Mouse (Mus musculus) adrenal gland, postnatal 36 days (tissue): Measurements from ENCODE around the gene Grap2. TPM values are rescaled to one million over a fixed set of nuclear protein-coding genes. Genes with fewer than 3 reads are reported as not detected.

Experiments used
- DNase-seq, 2 experiments: peaks; one replicate each; pipeline ENCODE4 v3.0.0; 2021; ENCODE audit warnings: mixed read lengths in 1 of 2
- microRNA-seq: library from miRNA; unstranded; fragments of <30 nt; microRNA quantifications from one replicate; pipeline ENCODE4 v1.2.0, GENCODE M21; 2021
- total RNA-seq, 2 experiments: library from RNA; stranded (reverse); gene quantifications; 2 replicates each; pipeline ENCODE4 v1.2.3; 2021

The Grap2 gene
- total RNA-seq, 2 experiments from 2014 or later, result 0.70 to 0.76 TPM

DNA sequence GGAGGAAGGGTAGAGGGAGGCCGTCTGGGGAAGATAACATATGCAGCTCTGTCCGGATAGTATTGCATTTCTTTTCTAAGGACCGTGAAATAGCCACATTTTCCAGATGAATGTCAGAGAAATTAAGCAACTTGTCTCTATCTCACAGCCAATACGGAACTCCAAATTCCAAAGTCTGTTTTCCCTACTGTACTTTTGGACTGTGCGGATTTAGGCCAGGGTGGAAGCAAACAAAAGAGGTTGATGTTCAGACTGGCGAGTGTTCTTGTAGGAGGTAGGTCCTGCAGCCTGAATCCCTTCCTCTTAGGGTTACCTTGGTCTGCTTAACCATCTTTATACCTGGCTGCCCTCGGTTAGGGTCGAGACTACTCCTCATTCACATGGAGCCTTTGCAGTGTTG lies 109.9 kb downstream of the Grap2 start:
- DNase-seq, result no peak

DNA sequence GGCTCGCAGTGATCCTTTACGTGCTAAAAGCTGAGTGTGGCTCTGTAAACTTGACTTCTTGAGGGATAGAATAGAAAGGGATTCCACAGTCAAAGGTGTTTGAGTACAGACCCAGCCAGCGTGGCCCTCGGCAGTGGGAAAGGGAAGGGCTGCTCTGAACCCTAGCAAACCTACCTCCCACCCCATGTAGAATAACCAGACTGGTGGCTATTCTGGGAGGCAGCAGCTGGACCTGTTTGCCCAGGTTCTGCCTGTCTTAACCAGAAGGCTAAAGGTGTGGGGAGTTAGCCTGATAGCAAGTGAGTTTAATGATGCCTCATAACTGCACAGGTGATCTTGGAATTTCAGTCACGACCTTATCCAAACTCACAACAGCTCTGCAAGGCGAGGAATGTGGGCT lies 110.8 kb downstream of the Grap2 start:
- no peak for DNase-seq

DNA sequence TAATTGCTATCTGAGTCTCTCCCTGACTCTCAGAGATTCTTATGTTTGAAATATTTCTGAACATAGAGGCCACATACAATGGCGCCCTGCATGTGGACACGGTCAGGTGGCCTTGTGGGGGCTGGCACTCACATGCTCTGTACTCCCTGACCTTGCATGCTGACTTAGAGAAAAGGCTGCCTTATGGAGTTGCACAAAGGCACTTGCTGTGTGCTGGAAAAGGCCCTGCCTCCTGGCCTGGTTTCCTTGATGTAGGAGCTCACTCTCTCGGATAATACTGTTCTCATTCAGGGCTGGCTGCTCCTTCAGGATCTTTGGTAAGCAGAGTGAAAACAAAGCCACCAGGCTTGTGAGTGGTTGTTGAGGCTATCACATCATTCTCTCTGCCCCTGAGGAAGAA lies 111.6 kb downstream of the Grap2 start:
- no peak for DNase-seq

DNA sequence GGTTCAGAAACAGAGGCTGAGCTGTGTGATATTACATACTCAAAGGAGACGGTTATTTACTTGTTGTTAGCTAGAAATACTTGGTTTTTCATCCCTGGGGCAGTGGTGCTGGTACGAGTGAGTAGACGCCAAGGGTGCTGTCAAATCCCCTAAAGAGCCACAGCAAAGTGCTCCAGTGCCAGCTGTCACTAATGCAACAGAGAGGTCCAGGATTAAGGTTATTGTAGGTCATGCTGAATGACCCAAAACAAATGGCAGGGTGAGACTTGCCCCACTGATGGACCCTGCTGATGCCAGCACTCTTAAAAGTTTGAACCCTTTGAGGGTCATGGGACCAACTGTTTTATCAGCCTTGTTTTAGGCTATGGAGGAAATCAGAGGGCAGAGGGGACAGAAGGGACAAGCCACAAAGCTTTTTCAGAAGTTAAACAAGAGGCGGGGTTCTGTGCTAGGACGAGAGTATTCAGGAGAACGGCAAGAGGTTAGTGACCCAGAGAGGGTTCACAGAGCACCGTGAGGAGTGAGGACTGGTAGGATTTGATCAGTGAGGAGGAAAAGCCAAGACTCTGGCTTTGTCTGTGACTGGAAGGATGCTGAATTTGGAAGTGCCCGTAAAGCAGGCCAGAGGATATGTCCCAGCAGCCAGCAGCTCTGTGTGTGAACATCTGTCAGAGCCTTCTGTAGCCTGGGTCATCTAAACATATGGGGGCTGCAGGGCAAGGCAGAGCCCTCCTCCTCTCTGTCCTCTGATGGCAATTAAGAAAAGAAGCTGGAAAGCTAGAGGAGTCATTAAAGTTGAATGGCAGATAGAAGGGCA lies 112.6 kb downstream of the Grap2 start:
- DNase-seq, result no peak

DNA sequence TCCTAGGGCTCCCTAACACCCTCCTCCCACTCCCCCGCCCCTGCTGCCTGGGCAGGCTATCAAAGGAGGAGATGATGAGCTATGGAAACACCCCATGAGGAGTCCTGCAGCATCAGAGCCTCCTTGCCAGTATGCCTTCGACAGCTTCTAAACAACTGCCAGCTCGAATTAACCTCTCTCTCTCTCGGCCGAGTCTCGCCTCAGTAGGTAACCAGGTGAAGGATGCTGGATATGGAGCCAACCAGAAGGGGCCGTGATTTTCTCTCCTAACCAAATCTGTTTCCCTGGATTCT lies 113.2 kb downstream of the Grap2 start:
- DNase-seq, result no peak

DNA sequence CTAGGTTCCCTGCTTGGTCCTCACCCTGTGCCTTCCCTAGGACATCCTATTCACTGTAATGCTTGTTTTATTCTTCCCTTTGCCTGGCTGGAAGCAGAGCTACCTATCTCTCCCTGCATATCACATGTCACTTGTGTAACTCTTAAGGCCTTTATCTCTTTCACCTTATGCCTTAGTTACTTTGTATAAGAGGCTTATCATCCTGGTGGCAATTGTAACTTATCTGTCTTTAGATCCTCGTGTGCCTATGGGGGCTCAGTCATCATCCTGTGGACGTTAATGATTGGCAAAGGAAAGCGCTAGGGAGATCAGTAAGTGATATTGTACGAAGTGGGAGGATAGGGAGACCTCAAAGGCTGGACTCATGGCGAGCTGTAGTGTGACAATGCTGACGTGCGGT lies 116.1 kb downstream of the Grap2 start:
- no peak for DNase-seq

DNA sequence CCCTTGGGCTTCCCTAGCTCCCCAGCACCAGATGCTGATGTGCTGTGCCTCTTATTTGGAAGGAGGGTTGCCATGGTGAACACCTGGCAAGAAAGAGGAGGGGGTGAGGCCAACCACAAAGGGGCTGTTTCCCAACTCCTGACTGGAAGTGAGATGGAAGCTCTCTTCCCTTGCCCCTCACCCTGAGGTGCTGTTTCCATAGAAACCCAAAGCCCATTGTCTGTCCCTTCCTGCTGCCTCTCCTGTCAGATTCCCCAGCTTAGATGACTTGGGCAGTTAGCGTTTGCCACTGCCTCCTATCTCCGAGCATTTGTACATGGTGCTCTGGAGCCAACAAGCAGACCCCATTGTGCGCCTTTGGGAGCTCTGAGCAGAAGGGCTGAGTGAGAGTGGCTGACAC lies 121.1 kb downstream of the Grap2 start:
- DNase-seq, result no peak

DNA sequence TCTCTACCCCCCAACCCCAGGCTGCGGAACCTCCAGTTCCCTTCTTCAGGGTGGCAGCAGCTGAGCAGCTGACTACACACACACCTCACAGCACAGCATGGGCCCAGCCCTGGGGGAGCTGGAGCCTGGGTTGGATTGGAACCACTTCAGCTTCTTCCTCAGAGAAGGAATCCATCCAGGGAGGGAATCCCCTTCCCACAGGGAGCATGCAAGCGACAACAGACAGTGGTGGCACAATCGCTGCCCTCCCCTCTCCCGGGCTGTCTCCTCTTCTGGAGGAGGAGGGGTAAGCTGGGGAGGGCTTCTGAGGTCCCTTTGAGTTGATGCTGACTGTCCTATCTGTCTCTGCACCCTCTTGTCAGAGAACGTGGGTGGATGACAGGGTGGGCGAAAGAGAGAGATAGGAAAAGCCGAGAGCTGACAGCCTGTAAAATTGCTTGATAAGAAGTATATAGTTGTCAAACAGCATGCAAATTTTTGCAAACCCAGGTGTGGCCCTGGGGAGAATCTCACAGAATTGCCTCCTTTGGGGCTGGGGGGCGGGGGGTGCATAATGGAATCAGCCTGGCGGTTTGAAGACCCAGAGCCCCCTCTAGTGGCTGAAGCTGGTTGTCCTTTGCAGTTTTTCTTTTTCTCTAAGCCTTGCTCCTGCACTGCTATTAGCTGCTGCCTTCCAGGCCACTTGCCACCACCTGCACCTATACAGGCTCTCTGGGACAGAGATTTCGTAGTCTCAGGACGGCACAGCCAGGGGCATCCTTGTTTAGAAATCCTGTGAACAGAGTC lies 121.9 kb downstream of the Grap2 start:
- peak; percentile 55 to 74 for DNase-seq

DNA sequence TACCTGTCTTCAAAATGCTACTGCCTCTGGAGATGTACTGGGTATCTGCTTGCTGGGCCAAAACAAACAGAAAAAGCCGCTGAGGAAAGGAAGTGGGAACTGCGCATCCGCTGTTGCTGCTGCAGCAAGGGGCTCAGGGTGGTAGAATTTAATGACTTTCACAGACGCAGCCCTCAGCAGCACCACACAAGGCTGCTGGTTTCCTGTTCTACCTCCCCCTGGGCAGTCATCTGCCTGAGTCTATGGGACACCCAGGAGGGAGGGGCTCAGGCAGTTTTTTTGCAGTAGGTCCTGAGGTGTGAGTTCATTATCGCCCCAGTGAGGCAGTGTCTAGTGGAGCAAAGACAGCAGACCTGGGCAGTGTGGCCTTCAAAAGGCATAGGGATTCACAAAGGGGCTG lies 125.2 kb downstream of the Grap2 start:
- DNase-seq, result no peak

DNA sequence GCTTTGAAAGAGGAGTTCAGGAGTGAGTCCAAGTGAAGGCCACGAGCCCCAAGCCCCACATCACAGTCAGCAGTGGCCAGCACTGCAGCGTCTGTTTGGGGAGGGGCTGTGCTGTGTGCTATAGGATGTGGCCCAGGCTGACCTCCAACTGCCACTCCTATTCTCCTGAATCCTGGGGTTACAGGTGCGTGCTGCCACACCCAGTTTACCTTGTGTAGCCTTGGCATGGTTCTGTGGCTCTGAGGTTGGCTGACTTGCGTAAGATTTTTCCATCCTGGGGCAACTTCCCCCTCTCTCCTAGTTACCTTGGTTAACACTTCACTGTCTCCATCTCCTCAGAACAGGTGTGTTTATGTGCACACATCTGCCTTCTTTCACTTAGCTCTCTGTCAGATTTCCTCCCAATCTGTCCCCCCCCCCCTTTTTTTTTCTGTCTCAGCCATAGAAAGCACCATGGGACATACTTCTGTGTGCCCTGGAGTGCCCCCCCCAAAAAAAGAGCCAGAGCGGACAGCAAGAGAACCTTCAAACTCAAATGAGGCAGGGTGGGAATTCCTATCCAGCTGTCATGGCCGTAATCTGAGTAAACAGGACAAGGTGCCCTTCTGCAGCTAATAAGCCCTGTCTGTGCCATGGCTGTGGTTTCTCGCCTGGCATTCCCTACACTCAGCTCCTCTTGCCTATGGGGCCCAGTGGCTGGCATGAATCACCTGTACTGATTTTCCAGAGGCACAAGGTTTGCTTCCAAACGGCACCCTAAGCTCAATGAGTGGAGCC lies 129.3 kb downstream of the Grap2 start:
- DNase-seq, result no peak

Small RNA genes within 50 kb of the gene (microRNA-seq; reads per million reads assigned to microRNA genes)
- not detected for gene Mir6957

Other genes with a start within 250 kb of the Grap2 start
- not detected for gene Enthd1, start 7.4 kb upstream of the Grap2 start, total RNA-seq
- under 1 TPM; 0.13 to 0.16 TPM for gene Fam83f, start 99.3 kb downstream of the Grap2 start, total RNA-seq
- 10 to 100 TPM; 46.5 to 56.9 TPM for gene Tnrc6b, start 138.7 kb downstream of the Grap2 start, total RNA-seq